Comparison of ENCODE assay signal across 12 mouse cellular contexts in the genomic region with DNA sequence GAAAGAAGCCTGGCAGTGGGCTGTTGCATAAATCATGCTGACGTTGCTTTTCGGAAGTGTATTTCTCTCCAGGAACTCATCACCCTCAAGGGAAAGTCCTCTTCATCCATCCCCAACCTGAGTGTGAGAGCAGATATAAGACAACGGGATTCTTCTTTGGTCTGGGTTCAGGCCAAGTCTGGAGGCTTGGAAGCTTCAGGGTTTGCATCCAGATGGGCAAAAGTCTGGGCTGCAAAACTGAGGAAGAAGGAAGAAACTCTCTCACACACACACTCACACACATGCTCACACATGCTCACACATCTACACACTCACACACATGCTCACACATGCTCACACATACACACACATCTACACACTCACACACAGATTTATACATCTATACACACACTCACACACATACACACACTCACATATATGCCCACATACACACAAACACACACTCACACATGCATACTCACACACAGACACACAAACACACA.
A peak's percentile ranks its signal among the peaks of the same experiment; 100 is the strongest.
DNase-seq lines count a peak whose midpoint lies in the region; ATAC-seq and TF ChIP-seq lines count a peak whose summit lies in the region.
"Had no signal": no experiment of that assay in that cellular context is flagged by ENCODE, and none has a peak within 500 bp of the region (broad histone marks: within the 10 kb centered on the region; RNA-seq: fewer than 3 reads in every experiment).

No protein-coding gene starts in this region.

- TF ChIP-seq EP300 in heart, postnatal 0 days (IDR thresholded peaks at IDR 0.05; ENCODE audit: low read depth), result no peak

- POLR2A ChIA-PET in Patski (lab: Charles Lee), result interaction anchor here (1.2 kb wide), 1 partner anchor 126 kb away, joined by 3 read pairs; no protein-coding TSS in a partner anchor

- no peak for DNase-seq in frontal cortex, postnatal 10 days (ENCODE audit: low spot score in 2 of 2)
- DNase-seq in heart, postnatal 0 days (ENCODE audit: low spot score), result no peak
- DNase-seq in heart, adult 9 months (ENCODE audit: low spot score in 2 of 2), result no peak
- DNase-seq in Patski (ENCODE audit: low read depth, low spot score), result no peak
- no peak for DNase-seq in forebrain, postnatal 0 days
- DNase-seq in layer of hippocampus, adult 11-12 months (ENCODE audit: low spot score), result no peak
- no peak for DNase-seq in left cerebral cortex, postnatal 14 days (ENCODE audit: low spot score in 2 of 2)
- DNase-seq: cerebellum, adult 9-10 months; gastrocnemius, postnatal 36 days; layer of hippocampus, postnatal 36 days; right cerebral cortex, postnatal 25 days had no signal

- no peak overlapping the region for H3K4me3 ChIP-seq in heart, postnatal 0 days (ENCODE audit: low read depth, low read length)
- no peak overlapping the region for H3K4me3 ChIP-seq in forebrain, postnatal 0 days (ENCODE audit: low read depth, low read length)

- no peak for TF ChIP-seq CTCF in heart, postnatal 0 days (IDR thresholded peaks at IDR 0.05; ENCODE audit: low read depth)
- no peak for TF ChIP-seq CTCF in Patski (IDR thresholded peaks at IDR 0.05)
- TF ChIP-seq CTCF in forebrain, postnatal 0 days (IDR thresholded peaks at IDR 0.05; ENCODE audit: low read depth), result no peak

- CTCF ChIA-PET in Patski (lab: Charles Lee), result interaction anchor here (1.3 to 1.8 kb wide), 2 partner anchors 9 to 12 kb away, joined by 4 read pairs; no protein-coding TSS in a partner anchor

- in situ Hi-C loops in Patski (cut with MboI; ENCODE audit: low pct_unique_long_range_greater_than_20kb), result no loop called here

- ATAC-seq in frontal cortex, adult (ENCODE audit: low TSS enrichment), result peak; percentile 74
- no peak; the same call in 1 of the 2 replicates for ATAC-seq in heart, postnatal 0 days (ENCODE audit: insufficient read depth, low read depth)
- ATAC-seq in Patski, result peak; percentile 31
- ATAC-seq in forebrain, postnatal 0 days, result peak; percentile 59; the same call in 1 of the 2 replicates

- intact Hi-C loops in left cerebral cortex, postnatal 14 days (cut with DNase I), result no loop called here

- WGBS in heart, postnatal 0 days, result 12% methylated on average over 3 of the region's 3 CpGs
- WGBS in forebrain, postnatal 0 days, result 34% methylated on average over 3 of the region's 3 CpGs

- H3K9me3 ChIP-seq in heart, postnatal 0 days (replicated peaks; ENCODE audit: control insufficient read depth, low read length), result no peaks in the 10 kb centered on the region
- H3K9me3 ChIP-seq in forebrain, postnatal 0 days (ENCODE audit: low read length), result no peaks in the 10 kb centered on the region

- no peaks in the 10 kb centered on the region for H3K36me3 ChIP-seq in heart, postnatal 0 days (replicated peaks; ENCODE audit: control insufficient read depth, insufficient read depth, low read length)
- H3K36me3 ChIP-seq in forebrain, postnatal 0 days (ENCODE audit: insufficient read depth), result no peaks in the 10 kb centered on the region

- no peaks in the 10 kb centered on the region for H3K27me3 ChIP-seq in heart, postnatal 0 days (ENCODE audit: control insufficient read depth, insufficient read depth, low read length)
- no peaks in the 10 kb centered on the region for H3K27me3 ChIP-seq in Patski
- H3K27me3 ChIP-seq in forebrain, postnatal 0 days (ENCODE audit: insufficient read depth, low read length), result no peaks in the 10 kb centered on the region

- 0 out of 2 replicates have a peak overlapping the region, but pooled peaks have one; percentile 16 for H3K4me2 ChIP-seq in heart, postnatal 0 days (ENCODE audit: low read depth, low read length)
- H3K4me2 ChIP-seq in forebrain, postnatal 0 days (ENCODE audit: low read depth), result no peak overlapping the region

- H3K9ac ChIP-seq in heart, postnatal 0 days (replicated peaks; ENCODE audit: low read depth, low read length), result no peak overlapping the region
- H3K9ac ChIP-seq in forebrain, postnatal 0 days, result no peak overlapping the region

- H3K27ac ChIP-seq in heart, postnatal 0 days (ENCODE audit: low read depth), result peak overlapping the region; percentile 85
- H3K27ac ChIP-seq in forebrain, postnatal 0 days (ENCODE audit: low read depth, low read length), result no peak overlapping the region

- H3K4me1 ChIP-seq in heart, postnatal 0 days (ENCODE audit: control insufficient read depth, insufficient read depth), result peaks cover 30% of the 10 kb centered on the region
- peaks cover 5% of the 10 kb centered on the region; the same call in 1 of the 2 replicates for H3K4me1 ChIP-seq in forebrain, postnatal 0 days (ENCODE audit: insufficient read depth)
